Mouse (Mus musculus) left cerebral cortex, adult 9 months (tissue): ENCODE measurements around the gene Per1.

Experiments used
- DNase-seq, 2 experiments: peaks; one replicate each; pipeline ENCODE4 v3.0.0; 2022; ENCODE audit warnings: low spot score in 2 of 2

Gene Per1

GRCm38 (mm10) chr11:69133566-69133922, 38.5 kb downstream of the Per1 start:
- no peak for DNase-seq

DNA sequence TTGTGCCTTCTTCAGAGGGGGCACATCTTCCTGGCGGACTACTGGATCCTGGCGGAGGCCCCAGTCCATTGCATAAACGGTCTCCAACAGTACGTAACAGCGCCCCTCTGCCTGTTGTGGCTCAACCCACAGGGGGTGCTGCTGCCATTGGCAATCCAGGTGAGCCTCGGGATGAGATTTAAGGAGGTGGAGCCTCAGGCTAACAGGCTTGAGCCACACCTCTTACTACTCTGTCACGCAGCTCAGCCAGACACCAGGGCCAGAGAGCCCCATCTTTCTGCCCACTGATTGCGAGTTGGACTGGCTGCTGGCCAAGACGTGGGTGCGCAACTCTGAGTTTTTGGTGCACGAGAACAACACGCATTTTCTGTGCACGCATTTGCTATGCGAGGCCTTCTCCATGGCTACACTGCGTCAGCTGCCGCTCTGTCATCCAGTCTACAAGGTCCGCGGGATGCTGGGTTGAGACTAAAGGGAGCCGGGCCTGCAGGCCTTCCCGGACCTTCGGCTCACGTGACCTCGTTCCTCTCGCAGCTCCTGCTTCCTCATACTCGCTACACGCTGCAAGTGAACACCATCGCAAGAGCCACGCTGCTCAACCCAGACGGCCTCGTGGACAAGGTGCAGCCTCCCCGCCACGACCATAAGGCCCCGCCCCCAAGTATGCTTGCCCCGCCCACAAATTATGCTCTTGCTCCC, 39.1 kb downstream of the Per1 start:
- peak in 1 of 2 experiments; percentile 91 for DNase-seq

DNA sequence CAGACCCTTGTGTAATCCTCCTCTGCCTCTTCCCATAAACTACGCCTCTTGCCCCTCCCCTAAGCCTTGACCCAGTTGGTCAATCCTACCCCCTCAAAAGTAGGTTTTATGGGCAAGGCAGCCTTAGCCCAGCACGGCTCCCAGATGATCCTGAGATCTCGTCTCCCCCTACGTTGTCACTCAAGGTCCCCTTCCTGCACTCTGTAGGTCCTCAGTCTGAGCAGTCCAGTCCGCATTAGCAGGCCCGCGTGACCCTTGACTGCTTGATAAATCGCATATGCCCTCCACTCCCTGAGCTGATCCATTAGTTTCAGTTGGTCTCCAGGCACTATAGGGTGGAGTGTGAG, 39.6 kb downstream of the Per1 start:
- no peak for DNase-seq

GRCm38 (mm10) chr11:69135361-69135760, 40.3 kb downstream of the Per1 start:
- DNase-seq: no peak

DNA sequence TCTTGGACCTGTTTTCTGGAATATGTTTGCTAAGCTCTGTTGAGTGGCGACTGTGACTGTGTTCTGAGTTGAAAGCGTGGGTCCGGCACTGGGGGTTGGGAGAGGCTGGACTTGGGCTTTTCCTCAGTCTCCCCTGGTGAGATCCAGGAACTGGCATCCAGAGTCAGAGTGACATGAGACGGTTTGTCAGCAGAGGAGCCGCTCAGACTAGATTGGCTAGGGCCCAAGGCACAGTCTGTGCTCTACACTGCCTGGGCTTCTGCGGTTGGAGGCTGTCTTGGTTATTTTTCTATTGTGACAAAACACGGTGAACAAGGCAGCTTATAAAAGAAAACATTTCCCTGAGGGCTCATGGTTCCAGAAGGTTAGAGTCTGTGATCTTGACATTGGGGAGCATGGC, 52.5 kb downstream of the Per1 start:
- DNase-seq: no peak

DNA sequence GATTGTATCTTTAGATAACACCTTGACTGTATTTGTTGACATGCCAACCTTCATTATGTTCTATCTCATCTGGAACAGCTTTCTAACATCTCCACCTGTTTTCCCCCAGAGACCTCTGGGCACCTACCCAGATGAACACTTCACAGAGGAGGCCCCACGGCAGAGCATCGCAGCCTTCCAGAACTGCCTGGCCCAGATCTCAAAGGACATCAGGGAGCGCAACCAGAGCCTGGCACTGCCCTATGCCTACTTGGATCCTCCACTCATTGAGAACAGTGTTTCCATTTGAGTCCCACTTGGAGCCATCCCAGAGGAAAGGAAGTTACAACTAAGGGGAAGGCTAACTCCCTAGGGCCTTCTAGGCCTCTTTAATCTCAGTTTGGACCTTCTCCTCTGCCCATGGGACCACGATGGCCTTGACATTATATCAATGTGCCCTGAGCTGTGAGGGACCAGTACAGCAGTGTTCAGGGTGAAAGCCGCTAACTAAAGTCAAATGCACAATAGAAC, 53.5 kb downstream of the Per1 start:
- no peak for DNase-seq

GRCm38 (mm10) chr11:69149728-69150127, 54.7 kb downstream of the Per1 start:
- DNase-seq: no peak

DNA sequence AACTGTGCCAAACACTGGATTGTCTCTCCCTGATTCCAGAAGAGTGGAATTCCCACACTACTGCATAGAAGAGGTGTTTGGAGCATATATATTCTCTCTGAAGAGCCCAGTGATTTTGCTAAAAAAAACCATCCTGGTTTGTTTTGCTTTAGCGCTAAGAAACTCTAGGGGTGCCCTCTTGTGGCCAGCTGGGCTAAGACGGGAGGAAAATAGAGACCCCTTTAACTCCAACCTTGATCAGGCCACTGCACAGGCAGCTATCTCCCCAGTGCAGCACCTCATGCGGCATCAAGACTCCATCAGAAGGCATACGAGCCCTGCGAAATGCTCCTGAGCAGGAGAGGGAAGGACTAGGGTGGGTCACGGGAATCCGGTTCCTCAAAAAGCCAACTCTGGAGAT, 55.4 kb downstream of the Per1 start:
- peak in 1 of 2 experiments; percentile 68 for DNase-seq

DNA sequence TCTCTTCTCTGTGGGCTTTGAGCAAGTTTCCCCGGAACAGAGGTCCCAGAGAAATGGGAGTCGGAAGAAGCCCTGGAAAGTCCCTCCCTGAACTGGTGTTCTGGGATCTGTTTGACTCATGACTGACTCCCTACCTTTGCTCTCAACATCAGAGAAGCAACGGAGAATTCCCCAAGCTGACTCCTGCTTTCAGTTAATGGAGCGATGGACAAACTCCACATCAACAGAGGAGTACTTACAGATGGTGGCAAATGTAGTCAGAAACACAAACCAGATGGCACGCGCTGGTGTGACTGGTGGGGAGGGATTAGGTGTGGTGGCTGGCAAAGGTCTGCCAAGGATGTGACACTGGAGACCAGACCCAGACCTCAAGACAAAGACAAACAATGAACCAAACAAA, 56.0 kb downstream of the Per1 start:
- DNase-seq: no peak

DNA sequence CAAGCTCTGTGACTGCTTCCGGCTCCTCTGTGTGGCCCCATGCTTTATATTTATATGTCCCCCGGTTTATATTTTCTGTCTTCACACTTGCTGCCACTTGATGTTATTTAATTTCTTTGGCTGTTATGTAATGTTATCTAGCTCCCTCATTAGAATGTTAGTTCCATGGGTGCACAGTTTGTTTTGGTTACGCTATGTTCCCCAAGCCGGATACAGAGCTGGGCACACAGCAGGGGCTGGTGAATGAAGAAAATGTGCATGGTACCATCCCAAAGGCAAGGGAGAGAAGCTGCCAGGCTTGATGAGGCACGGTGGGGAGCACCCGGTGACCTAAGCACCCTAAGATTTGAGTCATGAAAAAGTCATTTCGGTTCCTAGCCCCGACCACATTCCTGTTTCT, 58.8 kb downstream of the Per1 start:
- DNase-seq: no peak

DNA sequence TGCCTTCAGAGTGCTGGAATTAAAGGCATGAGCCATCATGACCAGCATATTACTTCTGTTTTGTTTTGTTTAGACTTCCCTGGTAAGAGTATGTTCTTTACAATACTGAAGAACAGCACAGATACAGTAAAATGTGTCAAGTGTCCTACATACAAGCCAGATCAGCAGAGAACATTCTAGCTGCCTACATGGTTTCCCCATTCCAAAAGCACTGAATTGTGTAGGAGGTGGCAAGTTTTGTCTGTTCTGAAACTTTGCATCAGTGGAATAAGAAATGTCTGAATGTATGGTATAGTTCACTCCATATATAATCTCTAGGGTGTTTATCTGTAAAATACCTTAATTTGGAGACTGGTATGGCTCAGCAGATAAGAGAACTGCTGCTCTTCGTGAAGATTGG, 60.3 kb downstream of the Per1 start:
- DNase-seq: no peak

DNA sequence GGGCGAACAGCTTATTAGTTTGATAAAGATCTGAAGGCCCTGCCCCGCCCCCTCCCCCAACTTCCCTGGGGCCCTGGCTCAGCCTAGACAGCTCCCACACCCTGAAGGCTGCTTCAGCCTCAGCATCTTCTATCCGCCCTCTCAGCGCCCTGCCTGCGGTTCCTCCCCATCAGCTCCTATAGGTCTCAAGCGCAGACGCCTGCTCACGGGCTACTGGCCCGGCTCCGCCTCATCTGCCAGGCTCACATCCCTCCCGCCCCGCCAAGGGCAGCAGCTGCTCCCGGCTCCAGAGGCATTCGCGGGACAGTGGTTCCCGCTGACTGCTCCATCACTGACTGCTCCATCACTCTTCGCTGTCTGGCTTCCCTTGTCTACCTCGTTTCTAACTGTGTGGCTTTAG, 61.8 kb downstream of the Per1 start, which contains the start of gene Alox12b:
Gene Alox12b, plus strand, starts transcription at position 190 of the 400 bp plus-strand sequence.
- peak in 1 of 2 experiments; percentile 26 for DNase-seq
